Mouse (Mus musculus) small intestine, adult 2 months (tissue): Measurements from ENCODE around the gene Anp32a.
A peak's percentile ranks its signal among the peaks of the same experiment; 100 is the strongest.

Experiments used
- CTCF ChIP-seq: fragments of 200-500 bp; IDR thresholded peaks from 2 replicates; pipeline ENCODE4 v1.5.1; 2012; ENCODE audit warnings: low read depth, mild to moderate bottlenecking, control low read depth, inconsistent platforms, low read length, moderate library complexity, mixed read lengths; ENCODE audit not compliant: insufficient replicate concordance, insufficient read length; ENCODE audit errors: extremely low read depth
- POLR2A ChIP-seq: fragments of 200-500 bp; IDR thresholded peaks from 2 replicates; pipeline ENCODE4 v1.6.1; 2012; ENCODE audit warnings: low read depth, mild to moderate bottlenecking, control low read depth, inconsistent platforms, low read length, moderate library complexity

DNA sequence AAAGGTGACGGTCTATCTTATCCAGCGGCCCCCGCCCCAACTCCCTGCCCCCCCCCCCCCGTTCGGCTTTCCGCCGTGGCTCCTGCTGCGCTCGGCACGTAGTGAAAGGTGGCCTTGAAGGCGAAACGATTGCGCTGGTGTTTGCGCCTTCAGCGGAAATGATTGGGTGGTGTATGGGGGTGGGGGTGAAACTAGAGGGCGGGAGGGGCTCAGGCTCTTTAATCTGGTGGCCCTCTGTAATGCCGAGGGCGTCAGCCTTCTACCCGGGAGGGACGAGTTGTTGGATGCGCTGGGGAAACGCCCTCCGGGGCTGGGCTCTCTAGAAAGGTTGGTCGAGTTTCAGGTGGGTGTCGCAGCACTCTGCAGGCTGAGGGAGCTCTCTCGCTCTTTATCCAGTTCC lies 3.5 kb downstream of the Anp32a start:
- 0 out of 2 replicates have a peak, but pooled peaks have one; percentile 7 for TF ChIP-seq POLR2A
- no peak; the same call in 1 of the 2 replicates for TF ChIP-seq CTCF
